Mouse (Mus musculus) heart, adult 2 months (tissue): ENCODE measurements around the gene Tktl2. TPM values are rescaled to one million over a fixed set of nuclear protein-coding genes. Genes with fewer than 3 reads are reported as not detected.

Experiments
- DNase-seq, 2 experiments: peaks; one replicate each; pipeline ENCODE4 v3.0.0; 2021
- H3K27ac ChIP-seq: fragments of 200-600 bp; 2 replicates; pipeline ENCODE4 v1.8.1; 2022
- H3K27me3 ChIP-seq: fragments of 200-500 bp; 2 replicates; pipeline ENCODE4 v1.6.1; 2012; ENCODE audit warnings: mild to moderate bottlenecking, low read length, inconsistent platforms, mixed read lengths; ENCODE audit not compliant: control insufficient read depth, insufficient read depth
- H3K36me3 ChIP-seq: fragments of 200-500 bp; 2 replicates; pipeline ENCODE4 v1.6.1; 2012; ENCODE audit warnings: low read length, inconsistent platforms; ENCODE audit not compliant: control insufficient read depth, insufficient read depth
- H3K4me1 ChIP-seq: fragments of 200-500 bp; 2 replicates; pipeline ENCODE4 v1.6.1; 2011; ENCODE audit warnings: low read length; ENCODE audit not compliant: control insufficient read depth, insufficient read depth
- H3K4me3 ChIP-seq: fragments of 200-600 bp; 2 replicates; pipeline ENCODE4 v1.8.1; 2022
- H3K79me2 ChIP-seq: fragments of 200-500 bp; replicated peaks from 2 replicates; pipeline ENCODE4 v1.6.1; 2012; ENCODE audit warnings: mild to moderate bottlenecking, inconsistent platforms, low read length, moderate library complexity, mixed read lengths; ENCODE audit not compliant: control insufficient read depth, insufficient read depth
- H3K9ac ChIP-seq: fragments of 200-500 bp; 2 replicates; pipeline ENCODE4 v1.6.1; 2012; ENCODE audit warnings: low read depth, mild to moderate bottlenecking, control low read depth, inconsistent platforms, low read length, mixed read lengths
- CTCF ChIP-seq: fragments of 200-600 bp; IDR thresholded peaks from 2 replicates; pipeline ENCODE4 v1.8.1; 2022; ENCODE audit warnings: antibody characterized with exemption, mild to moderate bottlenecking, moderate library complexity
- EP300 ChIP-seq: fragments of 200-500 bp; IDR thresholded peaks from 2 replicates; pipeline ENCODE4 v1.6.1; 2011; ENCODE audit warnings: low read depth, low read length, control low read depth; ENCODE audit not compliant: insufficient read depth
- POLR2A ChIP-seq: fragments of 200-500 bp; IDR thresholded peaks from 2 replicates; pipeline ENCODE4 v1.6.1; 2011; ENCODE audit warnings: mild to moderate bottlenecking, low read depth, low read length, control low read depth; ENCODE audit not compliant: insufficient read depth
- WGBS: fragments of 180-500 bp; shearing (Covaris S2); methylation state at CpG from one replicate; pipeline ENCODE4 v1.1.7; 2018; 5-methylcytosine and 5-hydroxymethylcytosine counted together
- intact Hi-C: fragments of 180-260 bp; cut with DNase I; formaldehyde crosslinking; loops from one replicate; pipeline ENCODE4 v1.15.1; 2025
- long read RNA-seq: library from polyadenylated mRNA; stranded (forward); transcript quantifications from one replicate; pipeline ENCODE4 v2.0.0, GENCODE M21; 2021
- polyA plus RNA-seq: library from polyadenylated mRNA; depleted of rRNA; stranded (reverse); fragments of >200 nt; gene quantifications from 2 replicates; pipeline ENCODE4 v1.2.3, GENCODE M21; 2012; rRNA removed
- total RNA-seq, 2 experiments: library from RNA; stranded (reverse); gene quantifications; 2 replicates each; pipeline ENCODE4 v1.2.3; 2021

Tktl2 gene
- total RNA-seq (not detected), polyA plus RNA-seq (not detected in 2 replicates)
- long read RNA-seq, result 0 reads

- H3K27me3 ChIP-seq, result no peaks in the 10 kb centered on the region
- WGBS, result 94% methylated on average over 22 of the region's 22 CpGs
- no peaks in the 10 kb centered on the region for H3K4me1 ChIP-seq
- no peak within 1 kb of the TSS for H3K4me3 ChIP-seq
- no peaks in the 10 kb centered on the region for H3K36me3 ChIP-seq
- H3K79me2 ChIP-seq, result no peaks in the 10 kb centered on the region
- no peak for DNase-seq
- H3K9ac ChIP-seq, result no peak within 1 kb of the TSS
- no peak within 1 kb of the TSS for H3K27ac ChIP-seq
- TF ChIP-seq POLR2A (no peak), CTCF (no peak), EP300 (no peak)
- intact Hi-C loops, result no loop called here
Observed at GRCm38 (mm10) chr8:66511537-66511936, at the start of gene Tktl2. Tktl2 (plus strand) TSS chr8:66511756.

- H3K4me3 ChIP-seq, result no peak overlapping the region
- H3K27me3 ChIP-seq, result no peaks in the 10 kb centered on the region
- no peak overlapping the region for H3K27ac ChIP-seq
- DNase-seq, result no peak
- no peaks in the 10 kb centered on the region for H3K79me2 ChIP-seq
- intact Hi-C loops, result no loop called here
- TF ChIP-seq POLR2A (no peak), EP300 (no peak), CTCF (no peak)
- no peak overlapping the region for H3K9ac ChIP-seq
- no peaks in the 10 kb centered on the region for H3K36me3 ChIP-seq
- no peaks in the 10 kb centered on the region for H3K4me1 ChIP-seq
- WGBS, result 45% methylated on average over 3 of the region's 3 CpGs
Observed at GRCm38 (mm10) chr8:66469821-66470220, 41.7 kb upstream of the Tktl2 start.

- Histone ChIP-seq H3K27ac (no peak overlapping the region), H3K36me3 (no peaks in the 10 kb centered on the region), H3K27me3 (no peaks in the 10 kb centered on the region), H3K4me3 (no peak overlapping the region), H3K9ac (no peak overlapping the region), H3K79me2 (no peaks in the 10 kb centered on the region), H3K4me1 (no peaks in the 10 kb centered on the region)
- intact Hi-C loops, result no loop called here
- no peak for DNase-seq
- WGBS, result 93% methylated on average over 3 of the region's 3 CpGs
- no peak for TF ChIP-seq EP300
- no peak for TF ChIP-seq CTCF
- TF ChIP-seq POLR2A, result no peak
Observed at GRCm38 (mm10) chr8:66476880-66477279, 34.7 kb upstream of the Tktl2 start.

GRCm38 (mm10) chr8:66486084-66486763, 25.3 kb upstream of the Tktl2 start, which contains the start of gene Tma16:
Tma16 (minus strand) TSS chr8:66486530.
- H3K9ac ChIP-seq, result peak within 1 kb of the TSS; percentile 78
- peak within 1 kb of the TSS; percentile 65 for H3K27ac ChIP-seq
- H3K4me1 ChIP-seq, result no peaks in the 10 kb centered on the region
- WGBS, result under 1% methylated on average over 45 of the region's 45 CpGs
- intact Hi-C loops, result loop anchor here (5.0 kb wide), 1 partner anchor 376 kb away; the partner anchor contains the start of gene Naf1
- no peaks in the 10 kb centered on the region for H3K36me3 ChIP-seq
- H3K27me3 ChIP-seq, result no peaks in the 10 kb centered on the region
- H3K79me2 ChIP-seq, result no peaks in the 10 kb centered on the region
- TF ChIP-seq EP300, result peak; percentile 39; the same call in 1 of the 2 replicates
- TF ChIP-seq POLR2A, result peak; percentile 51
- TF ChIP-seq CTCF, result no peak
- peak within 1 kb of the TSS; percentile 80 for H3K4me3 ChIP-seq
- DNase-seq, result peak; percentile 76 to 86

- Histone ChIP-seq H3K27ac (no peak overlapping the region), H3K4me3 (no peak overlapping the region), H3K27me3 (no peaks in the 10 kb centered on the region), H3K4me1 (no peaks in the 10 kb centered on the region), H3K9ac (no peak overlapping the region), H3K79me2 (no peaks in the 10 kb centered on the region), H3K36me3 (no peaks in the 10 kb centered on the region)
- 50% methylated on average over 3 of the region's 3 CpGs for WGBS
- intact Hi-C loops, result loop anchor here (5.0 kb wide), 1 partner anchor 374 kb away; the partner anchor contains the start of gene Naf1
- TF ChIP-seq POLR2A, result no peak
- no peak for TF ChIP-seq EP300
- TF ChIP-seq CTCF, result no peak
- no peak for DNase-seq
Observed at GRCm38 (mm10) chr8:66488556-66488955, 23.0 kb upstream of the Tktl2 start.

GRCm38 (mm10) chr8:66490624-66491023, 20.9 kb upstream of the Tktl2 start:
- H3K9ac ChIP-seq, result no peak overlapping the region
- intact Hi-C loops, result loop anchor here (10.0 kb wide), 1 partner anchor 914 kb away; no protein-coding TSS in a partner anchor

More at GRCm38 (mm10) chr8:66490624-66491023, 20.9 kb upstream of the Tktl2 start:
- Histone ChIP-seq H3K79me2 (no peaks in the 10 kb centered on the region), H3K4me1 (no peaks in the 10 kb centered on the region), H3K27ac (no peak overlapping the region), H3K27me3 (no peaks in the 10 kb centered on the region), H3K4me3 (no peak overlapping the region), H3K36me3 (no peaks in the 10 kb centered on the region)
- 47% methylated on average over 4 of the region's 4 CpGs for WGBS
- no peak for DNase-seq
- TF ChIP-seq EP300 (no peak), POLR2A (no peak), CTCF (no peak)
